Mouse (Mus musculus) ES-Bruce4 (cell line): Measurements from ENCODE around the gene Msmb.

Experiments
- CTCF ChIP-seq: IDR thresholded peaks from one replicate; pipeline ENCODE4 v1.8.1; 2011; ENCODE audit warnings: low read depth, low read length
- POLR2A ChIP-seq: IDR thresholded peaks from one replicate; pipeline ENCODE4 v1.8.1; 2011; ENCODE audit warnings: low read length; ENCODE audit not compliant: insufficient read depth

DNA sequence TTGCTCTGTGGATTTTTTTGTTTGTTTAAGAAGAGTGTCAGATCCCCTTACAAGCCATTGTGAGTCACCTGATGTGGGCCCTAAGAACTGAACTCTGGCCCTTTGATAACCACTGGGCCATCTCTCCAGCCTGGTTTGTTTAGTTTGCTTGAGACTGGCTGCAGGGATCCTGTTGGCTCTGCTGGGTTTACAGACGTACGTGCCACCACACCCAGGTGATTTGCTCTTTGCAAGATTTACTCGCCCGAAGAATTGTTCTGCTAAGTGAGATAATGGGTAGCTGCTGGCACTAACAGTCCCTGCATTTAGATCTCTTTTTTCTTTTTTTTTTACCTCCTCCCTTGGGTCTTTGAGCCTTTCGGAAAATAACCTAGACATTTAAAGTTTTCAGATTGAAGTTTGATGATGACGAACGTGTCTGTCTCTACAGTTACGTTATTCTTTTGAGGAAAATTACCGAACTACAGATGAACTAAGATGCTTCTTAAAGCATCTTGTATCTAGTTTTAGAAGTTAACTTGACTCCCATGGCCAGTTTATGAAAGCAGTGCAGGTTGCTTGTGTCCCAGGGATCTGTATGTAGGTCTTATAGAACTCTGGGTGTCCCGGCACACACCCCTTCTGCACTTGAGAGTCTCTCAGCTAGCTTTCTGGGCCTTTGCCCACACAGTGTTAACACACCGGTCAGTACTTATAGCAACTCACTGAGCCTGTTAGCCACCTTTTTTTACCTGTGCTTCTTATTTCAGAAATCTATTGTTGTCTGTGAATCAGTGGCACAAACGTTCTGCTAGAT, 19.5 kb downstream of the Msmb start:
- TF ChIP-seq CTCF = no peak
- no peak for TF ChIP-seq POLR2A
